Mouse (Mus musculus) embryo, embryonic 10 days (tissue): ENCODE data around the gene Sez6l.

Source experiments
- DNase-seq: peaks from one replicate; pipeline ENCODE4 v3.0.0-alpha.2; 2015; ENCODE audit warnings: low spot score

Gene Sez6l

DNA sequence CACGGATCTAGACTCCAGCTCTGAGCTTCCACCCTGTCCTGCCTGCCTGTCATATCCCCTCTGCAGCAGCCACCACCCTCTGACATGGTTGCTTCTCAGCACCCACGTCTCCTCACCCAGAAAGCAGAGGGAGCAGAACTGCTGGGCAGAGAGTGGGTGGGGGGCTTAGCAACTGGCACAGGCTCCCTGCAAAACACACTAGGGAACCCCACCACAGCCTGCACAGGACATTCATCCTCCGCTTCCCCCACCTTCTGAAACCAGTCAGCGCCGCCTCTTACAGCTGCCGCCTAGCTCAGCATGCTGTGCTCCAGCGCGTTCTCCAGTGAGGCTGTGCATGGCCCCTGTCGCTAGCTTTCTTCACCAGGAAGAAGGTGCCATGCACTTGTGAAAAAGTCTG is 187.6 kb downstream of the Sez6l start:
- DNase-seq, result no peak

DNA sequence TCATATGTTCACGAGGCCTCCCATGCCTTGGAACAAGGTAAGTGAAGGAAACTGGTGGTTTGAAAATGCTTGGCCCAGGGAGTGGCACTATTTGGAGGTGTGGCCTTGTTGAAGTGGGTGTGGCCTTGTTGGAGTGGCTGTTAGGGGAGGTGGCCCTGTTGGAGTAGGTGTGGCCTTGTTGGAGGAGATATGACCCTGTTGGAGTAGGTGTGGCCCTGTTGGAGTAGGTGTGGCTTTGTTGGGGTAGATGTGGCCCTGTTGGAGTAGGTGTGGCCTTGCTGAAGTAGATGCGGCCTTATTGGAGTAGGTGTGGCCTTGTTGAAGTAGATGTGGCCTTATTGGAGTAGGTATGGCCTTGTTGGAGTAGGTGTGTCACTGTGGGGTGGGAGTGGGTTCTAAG is 191.0 kb downstream of the Sez6l start:
- no peak for DNase-seq

DNA sequence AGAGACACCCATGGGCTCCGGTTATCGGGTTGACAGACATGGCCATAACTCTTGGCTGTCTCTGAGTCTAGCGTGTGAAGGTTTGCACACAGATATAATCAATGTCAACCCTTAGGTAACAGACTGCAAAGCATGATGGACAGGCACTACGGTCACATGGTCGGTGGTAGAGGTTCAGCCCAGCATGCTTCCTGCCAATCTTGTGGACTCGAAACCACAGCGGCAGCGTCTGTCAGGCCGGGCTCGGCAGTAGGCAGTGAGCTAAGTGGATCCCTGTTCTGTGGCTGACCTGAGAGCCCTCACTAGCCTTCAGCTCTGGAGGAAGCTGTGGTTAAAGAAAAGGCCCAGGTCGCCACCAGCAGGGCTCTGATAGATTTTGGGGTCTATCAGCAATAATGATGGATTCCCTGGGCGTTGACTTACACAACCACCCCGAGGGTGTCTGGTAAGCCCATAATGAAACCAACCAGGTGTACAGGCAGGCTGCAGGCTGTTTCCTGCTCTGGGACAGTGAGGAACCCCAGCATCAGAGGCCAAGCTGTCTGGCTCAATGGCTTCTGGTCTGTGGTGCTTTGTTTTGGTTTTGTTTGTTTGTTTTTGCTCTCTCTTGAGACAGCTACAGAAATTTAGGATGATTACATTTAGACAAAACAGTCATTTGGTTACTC is 192.0 kb downstream of the Sez6l start:
- DNase-seq, result no peak

DNA sequence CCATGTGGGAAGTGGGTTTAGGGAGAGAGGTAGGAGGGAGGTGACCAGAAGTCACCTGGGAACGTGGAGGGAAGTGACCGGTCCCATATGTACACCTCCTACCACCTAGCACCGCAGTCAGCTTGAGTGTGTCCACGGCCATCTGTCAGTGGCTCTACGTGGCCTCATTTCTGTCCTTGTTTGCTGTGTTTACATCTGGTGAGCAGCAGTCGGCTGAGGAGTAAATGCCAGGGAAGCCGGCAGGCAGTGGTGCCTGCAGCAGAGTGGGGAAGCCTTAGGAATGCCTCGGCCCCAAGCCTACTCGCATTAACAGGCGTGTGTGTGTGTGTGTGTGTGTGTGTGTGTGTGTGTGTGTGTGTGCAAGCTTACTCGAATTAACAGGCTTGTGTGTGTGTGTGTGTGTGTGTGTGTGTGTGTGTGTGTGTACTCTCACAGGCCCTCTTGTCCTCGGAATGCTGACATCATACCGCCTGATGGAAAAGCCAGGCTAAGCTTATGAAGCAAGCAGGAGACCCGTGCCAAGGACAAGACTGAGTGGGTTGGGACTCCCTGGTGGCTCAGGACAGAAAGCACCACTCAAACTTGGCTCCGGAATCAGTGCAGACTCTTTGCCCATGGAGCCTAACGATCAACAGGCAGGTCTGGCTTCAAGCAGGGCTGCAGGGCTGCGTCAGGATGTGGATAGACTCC is 194.2 kb downstream of the Sez6l start:
- DNase-seq, result no peak

DNA sequence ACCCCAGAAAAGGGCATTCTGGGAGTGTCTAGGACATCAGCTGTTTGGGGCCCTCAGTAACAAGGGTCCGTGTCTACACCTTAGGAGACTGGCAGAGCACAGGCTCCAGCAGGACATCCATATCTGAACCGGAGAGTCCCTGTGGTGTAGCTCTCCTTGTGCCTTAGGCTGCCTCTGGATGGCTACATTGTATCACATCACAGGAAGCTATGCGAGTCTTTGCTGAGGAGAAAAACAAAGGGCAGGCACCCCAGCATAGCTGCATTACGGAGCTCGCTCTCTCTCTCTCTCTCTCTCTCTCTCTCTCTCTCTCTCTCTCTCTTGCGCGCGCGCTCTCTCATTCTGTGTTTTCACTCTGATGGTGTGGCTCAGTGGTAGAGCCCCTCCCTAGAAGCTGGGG is 194.9 kb downstream of the Sez6l start:
- DNase-seq, result no peak

DNA sequence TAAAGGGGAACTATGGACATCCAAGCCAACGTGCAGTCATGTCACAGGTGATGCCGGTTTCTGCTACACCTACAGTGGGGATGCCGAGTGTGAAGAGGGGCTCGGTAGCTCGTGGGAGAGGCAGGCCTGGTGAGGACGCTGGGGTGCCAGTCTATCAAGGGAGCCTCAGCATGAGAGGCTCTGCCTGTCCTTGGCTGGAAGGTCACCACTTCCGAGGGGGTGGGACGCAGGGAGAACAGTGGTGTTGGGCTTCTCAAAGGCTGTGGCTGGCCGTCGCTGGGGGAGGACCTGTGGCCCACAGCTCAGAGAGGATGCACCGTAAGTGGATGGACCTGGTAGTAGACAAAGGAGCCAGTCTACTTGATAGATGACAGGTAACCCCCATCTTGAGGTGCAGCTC is 195.8 kb downstream of the Sez6l start:
- no peak for DNase-seq

DNA sequence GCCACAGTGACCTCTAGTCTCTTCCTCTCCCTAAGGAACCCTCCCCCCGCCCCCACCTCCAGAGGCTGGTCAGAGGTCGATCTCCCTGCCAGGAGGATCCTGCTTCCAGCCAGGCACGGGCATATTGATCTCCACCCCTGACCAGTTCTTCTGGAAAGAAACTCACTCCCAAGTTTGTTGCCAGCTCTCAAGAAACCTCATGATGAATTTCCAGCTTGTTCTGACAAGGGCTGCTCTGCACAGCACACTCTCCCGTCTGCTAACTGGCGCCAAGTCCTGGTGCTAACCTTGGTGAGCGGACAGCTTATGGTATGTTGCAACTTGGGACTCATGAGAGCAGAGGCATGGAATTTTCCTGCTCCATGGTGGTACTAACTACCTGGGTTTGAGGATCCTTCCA is 198.3 kb downstream of the Sez6l start:
- DNase-seq, result no peak

DNA sequence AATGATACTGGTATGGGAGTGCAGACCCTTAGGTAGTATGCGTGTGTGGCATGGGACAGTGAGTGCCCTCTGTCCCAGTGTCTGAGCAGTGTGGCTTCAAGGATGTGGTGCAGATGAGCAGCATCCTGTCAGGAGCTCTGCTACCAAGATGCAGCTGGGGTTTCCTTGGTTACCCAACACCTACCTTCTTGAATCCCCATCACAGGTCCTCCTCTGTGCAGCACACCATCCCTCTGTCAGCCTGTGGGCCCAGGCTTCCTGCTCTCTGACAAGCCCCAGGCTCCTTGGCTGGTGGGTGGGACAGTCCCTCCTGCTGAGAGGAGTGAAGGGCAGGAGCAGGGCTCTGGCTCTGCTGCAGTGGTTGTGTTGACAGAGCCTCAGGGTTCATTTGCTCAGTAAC is 199.6 kb downstream of the Sez6l start:
- no peak for DNase-seq

DNA sequence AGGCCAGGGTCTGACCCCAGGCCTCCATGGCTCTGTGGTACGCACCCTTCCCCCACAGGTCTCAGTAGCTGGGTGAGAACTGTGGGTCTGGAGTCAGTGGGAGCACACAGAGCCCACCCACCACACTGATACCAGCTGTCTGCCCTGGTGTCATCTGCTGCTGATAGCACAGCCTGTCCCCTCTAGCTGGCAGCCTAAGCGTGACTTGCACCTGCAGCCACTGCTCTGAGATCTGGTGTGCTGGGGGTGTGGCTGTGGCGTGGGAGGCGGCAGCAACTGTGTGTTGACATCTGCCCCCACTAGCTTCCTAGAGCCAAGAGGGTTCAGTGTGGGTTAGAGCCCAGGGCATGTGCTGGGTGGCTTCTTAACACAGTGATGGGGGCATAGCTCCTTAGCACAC is 200.9 kb downstream of the Sez6l start:
- DNase-seq, result no peak

DNA sequence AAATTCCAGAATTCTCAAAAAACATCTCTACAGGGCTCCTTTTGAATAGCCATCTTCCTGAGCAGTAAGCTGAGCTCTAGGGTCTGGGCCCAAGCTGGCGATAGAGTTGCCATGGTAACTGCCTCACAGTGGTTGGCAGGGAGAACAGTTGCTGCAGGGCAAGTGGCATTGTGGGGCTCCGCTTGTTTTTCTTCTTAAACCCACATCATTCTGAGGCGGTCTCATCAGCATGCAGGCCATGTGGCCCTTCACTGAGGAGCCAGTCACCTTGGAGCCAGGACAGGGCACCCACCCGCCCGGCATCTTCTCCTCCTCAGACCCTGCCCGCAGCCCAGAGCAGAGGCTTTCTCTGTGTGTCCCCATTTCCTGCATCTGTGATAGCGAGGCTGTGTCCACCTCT is 205.1 kb downstream of the Sez6l start:
- DNase-seq, result peak; percentile 71

DNA sequence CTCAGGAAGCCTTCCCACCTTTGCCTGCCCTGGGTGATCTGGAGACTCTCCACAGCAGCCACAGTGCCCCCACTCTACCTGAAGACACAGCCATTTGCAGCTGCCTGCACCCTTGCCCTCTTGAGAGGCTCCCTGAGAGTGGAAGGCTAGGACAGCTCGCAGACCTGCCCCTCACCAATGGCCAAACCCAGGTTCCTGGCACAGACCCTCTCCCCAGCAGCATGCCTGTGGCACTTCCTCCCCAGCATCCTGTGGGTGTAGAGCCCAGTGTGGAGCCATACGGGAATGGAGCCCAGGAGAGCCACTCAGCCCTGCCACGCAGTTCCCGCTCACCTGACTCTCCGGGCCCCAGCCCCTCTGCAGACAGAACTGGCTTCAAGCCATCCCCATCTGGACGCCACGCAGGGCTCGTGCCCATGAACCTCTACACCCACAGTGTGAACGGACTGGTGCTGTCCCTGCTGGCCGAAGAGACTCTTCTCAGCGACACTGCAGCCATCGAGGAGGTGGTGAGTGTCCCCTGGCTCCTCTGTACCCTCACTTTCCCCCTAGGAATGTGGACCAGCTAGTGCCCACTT is 206.7 kb downstream of the Sez6l start:
- no peak for DNase-seq

DNA sequence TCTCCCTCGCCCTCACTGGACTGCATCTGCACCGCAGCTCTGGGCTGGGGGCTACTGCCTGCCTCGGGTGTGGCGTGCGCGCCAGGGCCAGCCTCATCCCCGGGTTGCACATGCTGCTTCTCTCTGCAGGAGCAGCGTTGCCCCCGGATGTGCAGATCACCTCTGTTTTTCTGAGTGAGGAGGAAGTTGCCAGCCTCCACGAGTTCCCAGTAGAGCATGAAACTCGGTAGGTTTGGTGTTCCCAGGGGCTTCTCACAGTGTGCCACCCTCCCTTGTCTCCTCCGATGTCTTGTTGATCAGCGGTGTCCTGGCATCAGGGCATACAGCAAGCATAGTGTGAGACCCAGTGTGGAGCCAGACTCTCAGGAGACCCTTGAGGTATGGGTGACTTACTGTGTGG is 207.7 kb downstream of the Sez6l start:
- DNase-seq, result no peak
